Mouse (Mus musculus): ENCODE results near the gene Xrcc3. TPM values are rescaled to one million over a fixed set of nuclear protein-coding genes. Genes with fewer than 3 reads are reported as not detected.
A peak's percentile ranks its signal among the peaks of the same experiment; 100 is the strongest.

The Xrcc3 gene
- total RNA-seq, 1 experiment from 2014 or later, result 6.6 TPM

- ATAC-seq (replicated peaks; ENCODE audit: low read depth, poor library complexity, severe bottlenecking), result no peak
Measured at GRCm38 (mm10) chr12:111785174-111785573, 28.5 kb downstream of the Xrcc3 start.

GRCm38 (mm10) chr12:111779544-111779943 is 34.1 kb downstream of the Xrcc3 start:
- ATAC-seq (replicated peaks; ENCODE audit: low read depth, poor library complexity, severe bottlenecking), result no peak

GRCm38 (mm10) chr12:111777919-111778318 is 35.8 kb downstream of the Xrcc3 start:
- no peak for ATAC-seq (replicated peaks; ENCODE audit: low read depth, poor library complexity, severe bottlenecking)

- no peak for ATAC-seq (replicated peaks; ENCODE audit: low read depth, poor library complexity, severe bottlenecking)
Measured at GRCm38 (mm10) chr12:111774845-111775244, 38.8 kb downstream of the Xrcc3 start.

- no peak for ATAC-seq (replicated peaks; ENCODE audit: low read depth, poor library complexity, severe bottlenecking)
Measured at GRCm38 (mm10) chr12:111774156-111774555, 39.5 kb downstream of the Xrcc3 start.

GRCm38 (mm10) chr12:111770651-111771050 is 43.0 kb downstream of the Xrcc3 start:
- ATAC-seq (replicated peaks; ENCODE audit: low read depth, poor library complexity, severe bottlenecking), result no peak

- no peak for ATAC-seq (replicated peaks; ENCODE audit: low read depth, poor library complexity, severe bottlenecking)
Measured at GRCm38 (mm10) chr12:111769816-111770577, 43.7 kb downstream of the Xrcc3 start.

- peak; percentile 89 for ATAC-seq (replicated peaks; ENCODE audit: low read depth, poor library complexity, severe bottlenecking)
Measured at GRCm38 (mm10) chr12:111769306-111769705, 44.4 kb downstream of the Xrcc3 start.

- no peak for ATAC-seq (replicated peaks; ENCODE audit: low read depth, poor library complexity, severe bottlenecking)
Measured at GRCm38 (mm10) chr12:111768322-111768928, 45.2 kb downstream of the Xrcc3 start.

GRCm38 (mm10) chr12:111766313-111767236 is 47.1 kb downstream of the Xrcc3 start:
- no peak for ATAC-seq (replicated peaks; ENCODE audit: low read depth, poor library complexity, severe bottlenecking)

- no peak for ATAC-seq (replicated peaks; ENCODE audit: low read depth, poor library complexity, severe bottlenecking)
Measured at GRCm38 (mm10) chr12:111762620-111763280, 50.9 kb downstream of the Xrcc3 start.

- no peak for ATAC-seq (replicated peaks; ENCODE audit: low read depth, poor library complexity, severe bottlenecking)
Measured at GRCm38 (mm10) chr12:111760306-111760908, 53.3 kb downstream of the Xrcc3 start.

GRCm38 (mm10) chr12:111759176-111760061 is 54.3 kb downstream of the Xrcc3 start:
- peak; percentile 27 for ATAC-seq (replicated peaks; ENCODE audit: low read depth, poor library complexity, severe bottlenecking)

GRCm38 (mm10) chr12:111758381-111759175 is 55.1 kb downstream of the Xrcc3 start, which contains the start of gene Klc1:
Klc1 (plus strand) TSS chr12:111758849.
- ATAC-seq (replicated peaks; ENCODE audit: low read depth, poor library complexity, severe bottlenecking), result peak; percentile 38

GRCm38 (mm10) chr12:111757561-111758325 is 55.9 kb downstream of the Xrcc3 start:
- ATAC-seq (replicated peaks; ENCODE audit: low read depth, poor library complexity, severe bottlenecking), result 0 out of 2 replicates have a peak, but pooled peaks have one; percentile 3

GRCm38 (mm10) chr12:111756698-111757082 is 57.0 kb downstream of the Xrcc3 start:
- no peak for ATAC-seq (replicated peaks; ENCODE audit: low read depth, poor library complexity, severe bottlenecking)

- ATAC-seq (replicated peaks; ENCODE audit: low read depth, poor library complexity, severe bottlenecking), result no peak
Measured at GRCm38 (mm10) chr12:111756082-111756697, 57.5 kb downstream of the Xrcc3 start.

Data from common myeloid progenitor, adult 5-6 weeks (primary cell).